Mouse (Mus musculus): Measurements from ENCODE around the gene Gm49776. TPM values are rescaled to one million over a fixed set of nuclear protein-coding genes. Genes with fewer than 3 reads are reported as not detected.

Gene Gm49776
- not detected for polyA plus RNA-seq (2014; fragmentation: Illumina TruSeq; extraction: RNeasy Lipid Tissue Mini Kit (QIAGEN cat#74804); ENCODE audit: insufficient read depth, low read depth, low replicate concordance)

GRCm38 (mm10) chr16:18258221-18258620 lies at the start of gene Gm49776:
Gene Gm49776, minus strand, starts transcription at chr16:18258321.

GRCm38 (mm10) chr16:18289067-18289588 lies 31.0 kb upstream of the Gm49776 start, which contains the start of gene Dgcr8:
Gene Dgcr8, minus strand, starts transcription at chr16:18289246.

GRCm38 (mm10) chr16:18248433-18249363 lies 9.4 kb downstream of the Gm49776 start, which contains the start of the genes Trmt2a and Ranbp1:
Gene Trmt2a, plus strand, starts transcription at chr16:18248679.
Gene Ranbp1, minus strand, starts transcription at chr16:18248732.

GRCm38 (mm10) chr16:18234671-18235388 lies 23.3 kb downstream of the Gm49776 start, which contains the start of gene Zdhhc8:
Gene Zdhhc8, minus strand, starts transcription at chr16:18235136.

GRCm38 (mm10) chr16:18217579-18217978 lies 40.5 kb downstream of the Gm49776 start, which contains the start of gene Ccdc188:
Gene Ccdc188, plus strand, starts transcription at chr16:18217879.

Other genes starting within 250 kb of the Gm49776 start
- 61.9 TPM for gene Dgcr6, start 205.5 kb downstream of the Gm49776 start, polyA plus RNA-seq (2014; fragmentation: Illumina TruSeq; extraction: RNeasy Lipid Tissue Mini Kit (QIAGEN cat#74804); ENCODE audit: insufficient read depth, low read depth, low replicate concordance)
- 12.3 TPM for gene Prodh, start 168.1 kb downstream of the Gm49776 start, polyA plus RNA-seq (2014; fragmentation: Illumina TruSeq; extraction: RNeasy Lipid Tissue Mini Kit (QIAGEN cat#74804); ENCODE audit: insufficient read depth, low read depth, low replicate concordance)
- 0.23 TPM for gene Rtn4r, start 130.7 kb downstream of the Gm49776 start, polyA plus RNA-seq (2014; fragmentation: Illumina TruSeq; extraction: RNeasy Lipid Tissue Mini Kit (QIAGEN cat#74804); ENCODE audit: insufficient read depth, low read depth, low replicate concordance)
- not detected for gene Ccdc188, start 40.4 kb downstream of the Gm49776 start, polyA plus RNA-seq (2014; fragmentation: Illumina TruSeq; extraction: RNeasy Lipid Tissue Mini Kit (QIAGEN cat#74804); ENCODE audit: insufficient read depth, low read depth, low replicate concordance)
- 11.5 TPM for gene Zdhhc8, start 23.2 kb downstream of the Gm49776 start, polyA plus RNA-seq (2014; fragmentation: Illumina TruSeq; extraction: RNeasy Lipid Tissue Mini Kit (QIAGEN cat#74804); ENCODE audit: insufficient read depth, low read depth, low replicate concordance)
- 42.5 TPM for gene Trmt2a, start 9.6 kb downstream of the Gm49776 start, polyA plus RNA-seq (2014; fragmentation: Illumina TruSeq; extraction: RNeasy Lipid Tissue Mini Kit (QIAGEN cat#74804); ENCODE audit: insufficient read depth, low read depth, low replicate concordance)
- gene Ranbp1, start 9.6 kb downstream of the Gm49776 start, polyA plus RNA-seq (2014; fragmentation: Illumina TruSeq; extraction: RNeasy Lipid Tissue Mini Kit (QIAGEN cat#74804); ENCODE audit: insufficient read depth, low read depth, low replicate concordance): 70.7 TPM
- gene Dgcr8, start 30.9 kb upstream of the Gm49776 start, polyA plus RNA-seq (2014; fragmentation: Illumina TruSeq; extraction: RNeasy Lipid Tissue Mini Kit (QIAGEN cat#74804); ENCODE audit: insufficient read depth, low read depth, low replicate concordance): 11.6 TPM
- 25.2 TPM for gene Tango2, start 89.8 kb upstream of the Gm49776 start, polyA plus RNA-seq (2014; fragmentation: Illumina TruSeq; extraction: RNeasy Lipid Tissue Mini Kit (QIAGEN cat#74804); ENCODE audit: insufficient read depth, low read depth, low replicate concordance)
- gene Arvcf, start 89.9 kb upstream of the Gm49776 start, polyA plus RNA-seq (2014; fragmentation: Illumina TruSeq; extraction: RNeasy Lipid Tissue Mini Kit (QIAGEN cat#74804); ENCODE audit: insufficient read depth, low read depth, low replicate concordance): 18.9 TPM
- 13.1 TPM for gene Txnrd2, start 168.1 kb upstream of the Gm49776 start, polyA plus RNA-seq (2014; fragmentation: Illumina TruSeq; extraction: RNeasy Lipid Tissue Mini Kit (QIAGEN cat#74804); ENCODE audit: insufficient read depth, low read depth, low replicate concordance)
- gene Comt, start 168.5 kb upstream of the Gm49776 start, polyA plus RNA-seq (2014; fragmentation: Illumina TruSeq; extraction: RNeasy Lipid Tissue Mini Kit (QIAGEN cat#74804); ENCODE audit: insufficient read depth, low read depth, low replicate concordance): 79.8 TPM
- gene Gnb1l, start 240.4 kb upstream of the Gm49776 start, polyA plus RNA-seq (2014; fragmentation: Illumina TruSeq; extraction: RNeasy Lipid Tissue Mini Kit (QIAGEN cat#74804); ENCODE audit: insufficient read depth, low read depth, low replicate concordance): 3.4 TPM
- gene Rtl10, start 240.6 kb upstream of the Gm49776 start, polyA plus RNA-seq (2014; fragmentation: Illumina TruSeq; extraction: RNeasy Lipid Tissue Mini Kit (QIAGEN cat#74804); ENCODE audit: insufficient read depth, low read depth, low replicate concordance): 1.3 TPM